Mouse (Mus musculus): ENCODE results near the gene Ndufs1.

DNA sequence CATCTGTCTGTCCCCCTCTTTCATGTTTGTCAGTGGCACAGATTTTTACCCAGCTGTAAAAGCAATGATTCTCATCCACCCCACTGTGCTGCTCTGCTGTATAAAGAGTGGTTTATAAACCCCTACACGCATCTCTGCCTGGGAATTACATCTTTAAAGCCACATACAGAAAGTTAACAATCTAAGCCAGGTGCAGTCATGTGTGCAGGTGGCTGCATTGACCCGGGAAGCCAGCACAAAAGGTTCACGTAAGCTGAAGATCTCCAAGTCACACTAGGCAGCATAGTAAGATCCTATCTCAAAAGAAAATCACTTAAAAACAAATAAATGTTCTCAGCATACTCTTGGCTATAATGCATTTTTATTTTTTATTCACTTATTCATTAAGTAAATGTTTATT lies 47.4 kb downstream of the Ndufs1 start:
- TF ChIP-seq CTCF (IDR thresholded peaks at IDR 0.05; ENCODE audit: low read depth) (no peak), EP300 (IDR thresholded peaks at IDR 0.05; ENCODE audit: low read depth) (no peak)

Data from liver, embryonic 14.5 days (tissue).